Mouse (Mus musculus) limb, embryonic 14.5 days (tissue): Measurements from ENCODE around the gene Slc13a2. TPM values are rescaled to one million over a fixed set of nuclear protein-coding genes. Genes with fewer than 3 reads are reported as not detected.
A peak's percentile ranks its signal among the peaks of the same experiment; 100 is the strongest.

Source experiments
- ATAC-seq: fragments of 200-750 bp; cut with Nextera tagmentation; 2 replicates; pipeline ENCODE4 v1.8.0; 2017; ENCODE audit warnings: low read depth, moderate number of reproducible peaks, moderate TSS enrichment; ENCODE audit not compliant: low FRiP score
- DNase-seq: peaks from one replicate; pipeline ENCODE4 v3.0.0-alpha.2; 2015; ENCODE audit warnings: low spot score
- H3K27ac ChIP-seq: fragments of 300-500 bp; sonication (generic); replicated peaks from 2 replicates; pipeline ENCODE4 v1.5.1; 2014; ENCODE audit warnings: low read depth, mild to moderate bottlenecking, low read length, moderate library complexity, mixed read lengths
- H3K27me3 ChIP-seq: fragments of 300-500 bp; sonication (generic); 2 replicates; pipeline ENCODE4 v1.6.1; 2014; ENCODE audit warnings: low read length, mixed read lengths; ENCODE audit not compliant: control insufficient read depth, insufficient read depth
- H3K36me3 ChIP-seq: fragments of 300-500 bp; sonication (generic); 2 replicates; pipeline ENCODE4 v1.6.1; 2014; ENCODE audit warnings: mild to moderate bottlenecking, low read length, moderate library complexity, mixed read lengths; ENCODE audit not compliant: control insufficient read depth, insufficient read depth
- H3K4me1 ChIP-seq: fragments of 300-500 bp; sonication (generic); 2 replicates; pipeline ENCODE4 v1.6.1; 2014; ENCODE audit warnings: antibody characterized with exemption, low read length, mixed read lengths; ENCODE audit not compliant: control insufficient read depth, insufficient read depth
- H3K4me2 ChIP-seq: fragments of 300-500 bp; sonication (generic); replicated peaks from 2 replicates; pipeline ENCODE4 v1.6.1; 2014; ENCODE audit warnings: low read depth, mild to moderate bottlenecking, low read length, moderate library complexity; ENCODE audit not compliant: severe bottlenecking
- H3K4me3 ChIP-seq: fragments of 300-500 bp; sonication (generic); replicated peaks from 2 replicates; pipeline ENCODE4 v1.5.1; 2014; ENCODE audit warnings: low read length
- H3K9ac ChIP-seq: fragments of 300-500 bp; sonication (generic); 2 replicates; pipeline ENCODE4 v1.6.1; 2014; ENCODE audit warnings: mild to moderate bottlenecking, low read depth, low read length, moderate library complexity; ENCODE audit not compliant: severe bottlenecking
- H3K9me3 ChIP-seq: fragments of 300-500 bp; sonication (generic); 2 replicates; pipeline ENCODE4 v1.6.1; 2016; ENCODE audit warnings: low read length; ENCODE audit not compliant: control insufficient read depth
- POLR2A ChIP-seq: fragments of 200-500 bp; IDR thresholded peaks from 2 replicates; pipeline ENCODE4 v1.8.0; 2012; ENCODE audit warnings: inconsistent platforms, mild to moderate bottlenecking, moderate library complexity, borderline replicate concordance; ENCODE audit not compliant: insufficient read depth, insufficient read length; ENCODE audit errors: extremely low read depth
- WGBS: fragments of 180-500 bp; shearing (Covaris S2); extraction: QIAGEN DNeasy Blood & Tissue Kit; methylation state at CpG from one replicate; pipeline ENCODE4 v1.1.7; 2014; 5-methylcytosine and 5-hydroxymethylcytosine counted together
- polyA plus RNA-seq, 2 experiments: library from polyadenylated mRNA; depleted of rRNA in 1 of 2; stranded (reverse) in 1 of 2; unstranded in 1 of 2; fragments of >200 nt; fragmentation: Nextera tagmentation in 1 of 2; extraction: Ambion mirVana in 1 of 2; gene quantifications; 2 replicates each; pipeline versions ENCODE4 v1.2.1 to v1.2.3; 2012 to 2014

Gene Slc13a2
- polyA plus RNA-seq, 2 experiments, result 0.03 to 0.10 TPM

DNA sequence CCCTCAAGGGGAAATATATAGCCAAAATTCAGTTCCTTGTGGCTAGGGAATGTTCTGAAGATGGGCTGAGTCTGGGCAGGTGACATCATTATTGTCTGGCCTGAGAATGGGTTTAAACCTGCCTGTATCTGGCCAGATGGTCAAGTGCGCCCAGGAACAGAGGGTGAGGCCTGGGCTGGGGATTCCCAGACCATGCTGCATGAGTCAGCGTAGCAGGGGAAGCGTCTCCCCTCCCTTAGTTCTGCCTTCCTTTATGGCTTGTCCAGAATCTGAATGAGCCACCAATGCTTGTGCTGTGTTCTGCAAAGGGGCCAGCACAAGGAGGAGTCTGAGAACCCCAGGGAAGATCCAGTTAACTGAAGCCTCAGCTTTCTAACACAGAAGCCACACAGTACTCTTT lies 25.2 kb upstream of the Slc13a2 start:
- no peaks in the 10 kb centered on the region for H3K4me1 ChIP-seq
- no peaks in the 10 kb centered on the region for H3K9me3 ChIP-seq
- no peak for ATAC-seq
- no peaks in the 10 kb centered on the region for H3K27me3 ChIP-seq
- no peak for DNase-seq
- no peak overlapping the region for H3K4me3 ChIP-seq
- H3K36me3 ChIP-seq, result no peaks in the 10 kb centered on the region
- 71% methylated on average over 3 of the region's 3 CpGs for WGBS
- H3K27ac ChIP-seq, result no peak overlapping the region
- H3K9ac ChIP-seq, result no peak overlapping the region
- H3K4me2 ChIP-seq, result no peak overlapping the region
- no peak for TF ChIP-seq POLR2A

DNA sequence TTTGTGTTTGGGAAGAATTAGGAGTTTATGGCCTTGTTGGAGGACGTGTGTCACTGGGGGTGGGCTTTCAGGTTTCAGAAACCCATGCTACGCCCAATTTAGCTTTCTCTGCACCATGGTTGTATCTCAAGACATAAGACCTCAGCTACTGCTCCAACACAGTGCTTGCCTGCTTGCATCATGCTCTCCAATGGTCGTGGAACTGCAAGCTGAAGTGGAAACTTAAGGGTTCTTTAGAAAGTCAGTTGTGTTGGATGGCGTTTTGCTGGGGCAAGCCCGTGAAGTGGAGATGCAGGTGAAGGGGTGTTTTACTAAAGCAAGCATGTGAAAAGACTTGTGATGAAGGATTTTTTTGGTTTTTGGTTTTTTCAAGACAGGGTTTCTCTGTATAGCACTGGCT lies 21.1 kb upstream of the Slc13a2 start:
- Histone ChIP-seq H3K4me3 (no peak overlapping the region), H3K9me3 (no peaks in the 10 kb centered on the region), H3K27ac (no peak overlapping the region), H3K27me3 (no peaks in the 10 kb centered on the region), H3K36me3 (no peaks in the 10 kb centered on the region), H3K4me2 (no peak overlapping the region), H3K4me1 (no peaks in the 10 kb centered on the region), H3K9ac (no peak overlapping the region)
- TF ChIP-seq POLR2A, result no peak
- WGBS, result 78% methylated on average over 5 of the region's 5 CpGs
- ATAC-seq, result no peak
- DNase-seq, result no peak

DNA sequence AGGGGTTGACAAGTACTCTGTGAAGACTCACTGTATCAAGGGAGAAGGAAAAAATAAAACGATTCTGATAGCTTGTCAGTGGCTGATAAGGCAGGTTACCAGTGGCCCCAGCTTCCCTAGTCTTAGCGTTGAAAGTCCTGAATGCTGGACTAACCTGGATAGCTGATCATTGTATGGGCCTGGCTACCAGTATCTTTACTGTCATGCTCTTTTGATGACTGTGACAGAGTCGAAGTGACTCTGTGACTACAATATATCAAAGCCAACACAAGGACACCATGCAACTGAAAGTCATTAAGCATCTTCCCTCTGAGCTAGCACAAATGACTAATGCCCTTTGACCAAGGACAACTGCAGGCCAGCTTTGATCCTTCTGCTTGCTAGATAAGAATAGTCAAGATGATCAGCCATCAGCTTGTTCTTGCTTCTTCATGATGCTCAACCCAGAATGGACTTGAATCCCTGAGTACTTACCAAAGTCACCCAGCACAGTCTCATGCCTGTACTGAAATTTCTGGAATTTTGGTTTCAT lies 16.4 kb upstream of the Slc13a2 start:
- no peak for ATAC-seq
- DNase-seq, result no peak
- Histone ChIP-seq H3K27ac (no peak overlapping the region), H3K9me3 (no peaks in the 10 kb centered on the region), H3K27me3 (no peaks in the 10 kb centered on the region), H3K4me2 (no peak overlapping the region), H3K4me3 (no peak overlapping the region), H3K36me3 (no peaks in the 10 kb centered on the region), H3K4me1 (peaks cover 6% of the 10 kb centered on the region), H3K9ac (no peak overlapping the region)
- TF ChIP-seq POLR2A, result no peak
- WGBS, result 75% methylated on average over 3 of the region's 3 CpGs

DNA sequence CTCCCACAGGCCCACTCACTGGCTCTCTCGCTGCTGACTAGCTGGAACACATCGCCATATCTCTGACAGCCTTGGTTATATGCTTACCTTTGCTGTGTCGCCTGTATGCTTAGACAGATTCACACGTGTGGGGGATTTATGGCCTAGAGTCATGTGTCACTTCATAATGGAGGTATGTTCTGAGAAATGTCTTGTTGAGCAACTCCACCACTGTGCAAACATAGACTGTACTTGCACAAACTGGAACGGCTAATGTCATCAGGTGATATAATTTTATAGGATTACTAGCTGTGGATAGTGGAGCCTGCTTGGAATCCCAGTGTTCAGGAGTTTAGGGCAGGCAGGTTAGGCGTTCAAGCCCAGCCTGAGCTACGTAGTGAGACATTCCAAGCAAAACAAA lies 15.2 kb upstream of the Slc13a2 start:
- Histone ChIP-seq H3K4me2 (no peak overlapping the region), H3K9me3 (no peaks in the 10 kb centered on the region), H3K9ac (no peak overlapping the region), H3K27me3 (no peaks in the 10 kb centered on the region), H3K36me3 (no peaks in the 10 kb centered on the region), H3K27ac (no peak overlapping the region), H3K4me1 (peaks cover 6% of the 10 kb centered on the region), H3K4me3 (no peak overlapping the region)
- ATAC-seq (no peak), DNase-seq (no peak)
- WGBS, result 86% methylated on average over 7 of the region's 7 CpGs
- TF ChIP-seq POLR2A, result no peak

DNA sequence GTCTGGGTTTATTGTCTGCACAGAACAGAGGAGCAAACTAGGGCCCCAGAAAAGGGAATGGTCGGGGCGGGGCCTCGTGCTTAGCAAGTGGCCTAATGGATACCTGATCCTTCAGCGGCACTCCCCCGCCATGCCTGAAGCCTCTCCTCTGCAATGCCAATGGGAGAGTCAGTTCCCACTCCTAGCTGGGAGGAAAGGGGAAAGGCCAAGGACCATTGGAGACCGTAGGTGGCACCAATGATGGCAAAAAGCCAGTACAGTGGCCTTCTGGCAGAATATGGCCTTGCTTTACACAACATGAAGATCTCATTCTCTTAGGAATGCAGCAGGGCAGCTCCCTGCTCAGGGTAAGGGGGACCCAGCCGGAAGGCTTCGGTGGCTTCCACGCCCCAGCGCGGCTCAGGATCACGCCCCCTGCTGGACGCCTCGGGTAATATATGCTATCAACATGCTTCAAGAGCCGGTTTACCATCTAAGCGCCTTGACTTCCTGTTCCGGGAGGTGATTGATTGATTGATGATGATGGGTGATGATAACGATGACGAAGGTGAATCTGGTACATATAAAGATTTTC lies 13.8 kb upstream of the Slc13a2 start:
- H3K27me3 ChIP-seq, result no peaks in the 10 kb centered on the region
- H3K36me3 ChIP-seq, result no peaks in the 10 kb centered on the region
- H3K4me1 ChIP-seq, result peaks cover 6% of the 10 kb centered on the region
- no peak overlapping the region; the same call in 1 of the 2 replicates for H3K27ac ChIP-seq
- H3K9ac ChIP-seq, result no peak overlapping the region
- WGBS, result 5% methylated on average over 19 of the region's 19 CpGs
- no peaks in the 10 kb centered on the region for H3K9me3 ChIP-seq
- no peak for TF ChIP-seq POLR2A
- H3K4me3 ChIP-seq, result no peak overlapping the region
- ATAC-seq (peak; percentile 37; the same call in 1 of the 2 replicates), DNase-seq (peak; percentile 52)
- peak overlapping the region; percentile 8; the same call in 1 of the 2 replicates for H3K4me2 ChIP-seq
